Mouse (Mus musculus): Measurements from ENCODE around the gene Slc16a13. TPM values are rescaled to one million over a fixed set of nuclear protein-coding genes. Genes with fewer than 3 reads are reported as not detected.

The Slc16a13 gene
- total RNA-seq, 1 experiment, result 12.4 TPM

DNA sequence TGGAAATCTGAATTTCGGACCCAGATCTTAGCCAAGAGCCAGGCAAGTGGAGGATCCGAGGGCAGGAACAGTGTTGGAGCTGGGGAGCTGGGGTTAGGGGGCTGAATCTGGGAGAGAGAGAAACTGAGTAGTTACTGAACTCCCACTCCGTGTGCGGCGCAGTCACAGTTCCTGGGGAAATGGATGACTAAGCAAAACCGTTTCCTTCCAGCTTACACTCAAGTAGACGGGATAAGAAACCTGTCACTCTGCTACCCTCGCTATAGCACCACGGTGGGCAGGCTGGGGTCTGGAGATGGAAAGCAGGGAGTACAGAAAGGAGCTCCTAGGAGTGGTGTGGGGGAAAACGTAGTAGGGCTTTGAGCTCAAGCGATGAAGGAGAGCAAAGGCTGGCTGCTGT is 29.3 kb upstream of the Slc16a13 start:
- H3K9ac ChIP-seq (ENCODE audit: insufficient read depth, low read depth, low read length, poor library complexity, severe bottlenecking), result no peak overlapping the region
- H3K9me3 ChIP-seq (ENCODE audit: control insufficient read depth, insufficient read depth, low read depth, low read length), result no peaks in the 10 kb centered on the region
- DNase-seq (ENCODE audit: low read depth, low spot score), result no peak
- no peaks in the 10 kb centered on the region for H3K36me3 ChIP-seq (ENCODE audit: control insufficient read depth, insufficient read depth, low read length, poor library complexity, severe bottlenecking)
- H3K4me3 ChIP-seq (ENCODE audit: insufficient read depth in 1 of 2, low read depth in 1 of 2, low read length in 2 of 2, poor library complexity in 1 of 2, severe bottlenecking in 1 of 2), result no peak overlapping the region
- no peak for TF ChIP-seq HCFC1 (IDR thresholded peaks at IDR 0.05; ENCODE audit: borderline replicate concordance, insufficient read depth, low read length)
- TF ChIP-seq MAFK (IDR thresholded peaks at IDR 0.05; ENCODE audit: insufficient read depth, low read depth, low read length), result peak; percentile 59
- H3K27ac ChIP-seq (ENCODE audit: insufficient read depth, low read depth, low read length, poor library complexity, severe bottlenecking), result no peak overlapping the region
- in situ Hi-C loops (cut with MboI; ENCODE audit: low sequenced_read_pairs in 2 of 2, unreplicated experiment in 2 of 2), result no loop called here
- H3K4me1 ChIP-seq (ENCODE audit: control insufficient read depth in 2 of 2, insufficient read depth in 2 of 2, low read length in 2 of 2, poor library complexity in 1 of 2), result peaks cover 3 to 12% of the 10 kb centered on the region in 2 experiments; a peak in 3 of 4 replicates

DNA sequence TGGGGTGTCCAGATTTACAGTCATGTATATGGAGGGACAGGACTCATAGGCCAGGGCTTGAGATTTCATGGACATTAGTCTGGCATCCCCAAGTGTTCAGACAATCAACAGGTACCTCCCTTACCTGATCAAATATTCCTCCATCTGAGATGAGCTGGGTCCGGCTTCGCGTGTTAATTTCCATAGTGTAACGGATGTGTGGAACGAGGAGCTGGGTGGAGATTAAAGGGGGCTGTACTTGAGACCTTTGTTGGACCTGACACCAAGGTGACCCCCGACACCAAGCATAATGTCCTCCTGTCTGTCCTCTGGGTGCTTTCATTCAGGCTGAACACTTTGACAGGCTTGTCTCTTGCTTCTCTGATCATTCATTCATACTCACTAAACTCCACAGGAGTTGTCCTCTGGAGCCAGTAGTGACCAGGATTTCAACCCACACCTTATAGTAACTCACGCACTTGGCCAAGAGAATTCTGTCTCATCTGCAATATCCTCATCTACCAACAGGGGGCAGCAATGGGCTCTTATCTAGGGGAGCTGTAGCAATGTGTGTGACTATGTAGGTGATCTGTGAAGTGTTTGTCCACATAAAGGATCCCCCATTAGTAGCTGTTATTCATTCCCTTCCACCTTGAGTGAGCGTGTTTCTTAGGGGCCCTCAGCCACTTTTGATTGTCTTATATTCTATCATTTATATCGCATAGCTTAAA is 26.4 kb upstream of the Slc16a13 start:
- in situ Hi-C loops (cut with MboI; ENCODE audit: low sequenced_read_pairs in 2 of 2, unreplicated experiment in 2 of 2), result no loop called here
- TF ChIP-seq MAFK (IDR thresholded peaks at IDR 0.05; ENCODE audit: insufficient read depth, low read depth, low read length) (peak; percentile 68; the same call in 1 of the 2 replicates), HCFC1 (IDR thresholded peaks at IDR 0.05; ENCODE audit: borderline replicate concordance, insufficient read depth, low read length) (no peak)
- Histone ChIP-seq H3K4me3 (ENCODE audit: insufficient read depth in 1 of 2, low read depth in 1 of 2, low read length in 2 of 2, poor library complexity in 1 of 2, severe bottlenecking in 1 of 2) (no peak overlapping the region), H3K9me3 (ENCODE audit: control insufficient read depth, insufficient read depth, low read depth, low read length) (no peaks in the 10 kb centered on the region), H3K4me1 (ENCODE audit: control insufficient read depth in 2 of 2, insufficient read depth in 2 of 2, low read length in 2 of 2, poor library complexity in 1 of 2) (peaks cover 1 to 7% of the 10 kb centered on the region in 2 experiments; a peak in 2 of 4 replicates), H3K9ac (ENCODE audit: insufficient read depth, low read depth, low read length, poor library complexity, severe bottlenecking) (no peak overlapping the region), H3K27ac (ENCODE audit: insufficient read depth, low read depth, low read length, poor library complexity, severe bottlenecking) (no peak overlapping the region), H3K36me3 (ENCODE audit: control insufficient read depth, insufficient read depth, low read length, poor library complexity, severe bottlenecking) (no peaks in the 10 kb centered on the region)
- DNase-seq (ENCODE audit: low read depth, low spot score), result peak; percentile 68

GRCm38 (mm10) chr11:70242591-70242990 is 21.7 kb upstream of the Slc16a13 start:
- Histone ChIP-seq H3K9ac (ENCODE audit: insufficient read depth, low read depth, low read length, poor library complexity, severe bottlenecking) (no peak overlapping the region), H3K9me3 (ENCODE audit: control insufficient read depth, insufficient read depth, low read depth, low read length) (no peaks in the 10 kb centered on the region), H3K36me3 (ENCODE audit: control insufficient read depth, insufficient read depth, low read length, poor library complexity, severe bottlenecking) (peaks cover 3% of the 10 kb centered on the region; the same call in 1 of the 2 replicates), H3K4me1 (ENCODE audit: control insufficient read depth in 2 of 2, insufficient read depth in 2 of 2, low read length in 2 of 2, poor library complexity in 1 of 2) (peaks cover 9 to 10% of the 10 kb centered on the region in 2 experiments; a peak in 3 of 4 replicates), H3K4me3 (ENCODE audit: insufficient read depth in 1 of 2, low read depth in 1 of 2, low read length in 2 of 2, poor library complexity in 1 of 2, severe bottlenecking in 1 of 2) (no peak overlapping the region), H3K27ac (ENCODE audit: insufficient read depth, low read depth, low read length, poor library complexity, severe bottlenecking) (no peak overlapping the region)
- in situ Hi-C loops (cut with MboI; ENCODE audit: low sequenced_read_pairs in 2 of 2, unreplicated experiment in 2 of 2), result no loop called here
- no peak for DNase-seq (ENCODE audit: low read depth, low spot score)
- TF ChIP-seq MAFK (IDR thresholded peaks at IDR 0.05; ENCODE audit: insufficient read depth, low read depth, low read length) (no peak), CHD2 (IDR thresholded peaks at IDR 0.05; ENCODE audit: low read depth, low read length) (no peak), HCFC1 (IDR thresholded peaks at IDR 0.05; ENCODE audit: borderline replicate concordance, insufficient read depth, low read length) (no peak), ZNF384 (IDR thresholded peaks at IDR 0.05; ENCODE audit: low read depth, low read length) (no peak), ZC3H11A (IDR thresholded peaks at IDR 0.05; ENCODE audit: borderline replicate concordance, low read depth, low read length) (no peak)

DNA sequence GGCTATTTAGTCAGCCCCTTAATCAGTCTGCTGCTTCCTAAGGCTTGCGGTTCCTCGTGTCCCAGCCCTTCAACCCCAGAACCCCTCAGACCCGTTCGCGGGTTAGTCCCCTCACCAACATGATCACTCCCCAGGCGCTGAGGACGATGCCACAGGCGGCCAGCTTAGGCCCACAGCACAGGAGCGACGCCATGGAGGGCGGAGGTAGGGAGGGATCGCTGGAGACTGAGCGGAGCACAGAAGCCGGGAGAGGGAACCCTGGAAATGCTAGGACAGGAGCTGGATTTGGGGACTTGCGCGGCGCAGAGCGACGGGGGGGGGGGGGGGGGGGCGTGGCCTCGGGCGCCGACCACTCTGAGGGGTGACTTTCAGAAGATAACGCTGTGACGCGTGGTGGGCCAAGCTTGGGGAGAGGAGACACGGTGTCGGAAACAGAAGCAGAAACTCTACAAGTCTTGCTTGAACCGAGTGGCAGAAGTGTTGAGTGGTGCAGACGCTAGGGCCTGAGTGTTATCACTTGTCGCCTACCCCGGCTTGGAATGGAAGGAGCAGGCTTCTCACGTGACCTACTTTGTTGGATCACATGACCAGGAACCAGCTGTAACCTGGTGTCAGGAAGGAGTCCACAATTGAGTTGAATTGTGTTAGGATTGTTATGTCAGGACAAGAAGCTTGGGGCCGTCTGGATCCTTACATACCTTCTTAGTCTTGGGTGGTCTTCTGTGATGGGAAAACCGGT is 18.8 kb upstream of the Slc16a13 start, which contains the start of the genes Gm21988 and Rnasek:
Gene Gm21988 (minus strand): TSS at position 290 of the 739 bp plus-strand sequence.
Gene Rnasek (minus strand): TSS at position 302 of the 739 bp plus-strand sequence.
- H3K4me1 ChIP-seq (ENCODE audit: control insufficient read depth in 2 of 2, insufficient read depth in 2 of 2, low read length in 2 of 2, poor library complexity in 1 of 2), result peaks cover 7 to 8% of the 10 kb centered on the region in 2 experiments; a peak in 2 of 4 replicates
- in situ Hi-C loops (cut with MboI; ENCODE audit: low sequenced_read_pairs in 2 of 2, unreplicated experiment in 2 of 2), result no loop called here
- no peaks in the 10 kb centered on the region for H3K9me3 ChIP-seq (ENCODE audit: control insufficient read depth, insufficient read depth, low read depth, low read length)
- peak within 1 kb of the TSS; percentile 86 to 98 for H3K4me3 ChIP-seq (ENCODE audit: insufficient read depth in 1 of 2, low read depth in 1 of 2, low read length in 2 of 2, poor library complexity in 1 of 2, severe bottlenecking in 1 of 2)
- no peak for TF ChIP-seq ZNF384 (IDR thresholded peaks at IDR 0.05; ENCODE audit: low read depth, low read length)
- TF ChIP-seq CHD2 (IDR thresholded peaks at IDR 0.05; ENCODE audit: low read depth, low read length), result no peak
- TF ChIP-seq HCFC1 (IDR thresholded peaks at IDR 0.05; ENCODE audit: borderline replicate concordance, insufficient read depth, low read length), result no peak; the same call in 1 of the 2 replicates
- TF ChIP-seq ZC3H11A (IDR thresholded peaks at IDR 0.05; ENCODE audit: borderline replicate concordance, low read depth, low read length), result no peak
- no peak for TF ChIP-seq MAFK (IDR thresholded peaks at IDR 0.05; ENCODE audit: insufficient read depth, low read depth, low read length)
- H3K27ac ChIP-seq (ENCODE audit: insufficient read depth, low read depth, low read length, poor library complexity, severe bottlenecking), result peak within 1 kb of the TSS; percentile 80
- peaks cover 16% of the 10 kb centered on the region for H3K36me3 ChIP-seq (ENCODE audit: control insufficient read depth, insufficient read depth, low read length, poor library complexity, severe bottlenecking)
- peak within 1 kb of the TSS; percentile 89 for H3K9ac ChIP-seq (ENCODE audit: insufficient read depth, low read depth, low read length, poor library complexity, severe bottlenecking)
- DNase-seq (ENCODE audit: low read depth, low spot score), result peak; percentile 79
